Mouse (Mus musculus): ENCODE data around the gene 1700020A23Rik.

The 1700020A23Rik gene

GRCm38 (mm10) chr2:130408194-130408593 lies 3.1 kb downstream of the 1700020A23Rik start:
- no peak for ATAC-seq (ENCODE audit: insufficient number of reproducible peaks, low FRiP score, low TSS enrichment)

- peak; percentile 76 for ATAC-seq (ENCODE audit: insufficient number of reproducible peaks, low FRiP score, low TSS enrichment)
Observed at GRCm38 (mm10) chr2:130411558-130412495, 6.8 kb downstream of the 1700020A23Rik start.

GRCm38 (mm10) chr2:130412775-130413174 lies 7.7 kb downstream of the 1700020A23Rik start:
- ATAC-seq (ENCODE audit: insufficient number of reproducible peaks, low FRiP score, low TSS enrichment) = no peak

GRCm38 (mm10) chr2:130414094-130414856 lies 9.2 kb downstream of the 1700020A23Rik start:
- ATAC-seq (ENCODE audit: insufficient number of reproducible peaks, low FRiP score, low TSS enrichment) = no peak

- no peak for ATAC-seq (ENCODE audit: insufficient number of reproducible peaks, low FRiP score, low TSS enrichment)
Observed at GRCm38 (mm10) chr2:130421781-130422620, 16.9 kb downstream of the 1700020A23Rik start.

GRCm38 (mm10) chr2:130423397-130424125 lies 18.5 kb downstream of the 1700020A23Rik start:
- peak; percentile 54 for ATAC-seq (ENCODE audit: insufficient number of reproducible peaks, low FRiP score, low TSS enrichment)

- ATAC-seq (ENCODE audit: insufficient number of reproducible peaks, low FRiP score, low TSS enrichment) = peak; percentile 90
Observed at GRCm38 (mm10) chr2:130424126-130424853, 19.2 kb downstream of the 1700020A23Rik start, which contains the start of the genes Vps16 and Pced1a. Gene Vps16 (plus strand): TSS chr2:130424339. Gene Pced1a (minus strand): TSS chr2:130424701.

GRCm38 (mm10) chr2:130425112-130425511 lies 20.1 kb downstream of the 1700020A23Rik start:
- no peak for ATAC-seq (ENCODE audit: insufficient number of reproducible peaks, low FRiP score, low TSS enrichment)

- no peak for ATAC-seq (ENCODE audit: insufficient number of reproducible peaks, low FRiP score, low TSS enrichment)
Observed at GRCm38 (mm10) chr2:130429851-130430250, 24.8 kb downstream of the 1700020A23Rik start.

GRCm38 (mm10) chr2:130430484-130430883 lies 25.4 kb downstream of the 1700020A23Rik start:
- no peak for ATAC-seq (ENCODE audit: insufficient number of reproducible peaks, low FRiP score, low TSS enrichment)

GRCm38 (mm10) chr2:130432157-130432556 lies 27.1 kb downstream of the 1700020A23Rik start:
- no peak for ATAC-seq (ENCODE audit: insufficient number of reproducible peaks, low FRiP score, low TSS enrichment)

GRCm38 (mm10) chr2:130433152-130433551 lies 28.1 kb downstream of the 1700020A23Rik start:
- 0 out of 2 replicates have a peak, but pooled peaks have one; percentile 20 for ATAC-seq (ENCODE audit: insufficient number of reproducible peaks, low FRiP score, low TSS enrichment)

GRCm38 (mm10) chr2:130436769-130437168 lies 31.7 kb downstream of the 1700020A23Rik start:
- no peak for ATAC-seq (ENCODE audit: insufficient number of reproducible peaks, low FRiP score, low TSS enrichment)

GRCm38 (mm10) chr2:130438861-130439260 lies 33.8 kb downstream of the 1700020A23Rik start:
- ATAC-seq (ENCODE audit: insufficient number of reproducible peaks, low FRiP score, low TSS enrichment) = no peak

GRCm38 (mm10) chr2:130439840-130440480 lies 34.9 kb downstream of the 1700020A23Rik start:
- ATAC-seq (ENCODE audit: insufficient number of reproducible peaks, low FRiP score, low TSS enrichment) = no peak

- ATAC-seq (ENCODE audit: insufficient number of reproducible peaks, low FRiP score, low TSS enrichment) = no peak
Observed at GRCm38 (mm10) chr2:130442162-130442561, 37.1 kb downstream of the 1700020A23Rik start.

GRCm38 (mm10) chr2:130448449-130448848 lies 43.4 kb downstream of the 1700020A23Rik start:
- no peak for ATAC-seq (ENCODE audit: insufficient number of reproducible peaks, low FRiP score, low TSS enrichment)

Measured in cerebellum, adult (tissue).